Mouse (Mus musculus) stomach, embryonic 14.5 days (tissue): ENCODE measurements around the gene Rnaseh2a. TPM values are rescaled to one million over a fixed set of nuclear protein-coding genes. Genes with fewer than 3 reads are reported as not detected.

Source experiments
- ATAC-seq: fragments of 200-750 bp; cut with Nextera tagmentation; 2 replicates; pipeline ENCODE4 v1.8.0; 2017; ENCODE audit warnings: low read depth, moderate TSS enrichment; ENCODE audit not compliant: insufficient number of reproducible peaks, insufficient read depth, low FRiP score
- H3K27ac ChIP-seq: fragments of 300-500 bp; sonication (generic); 2 replicates; pipeline ENCODE4 v1.5.1; 2014; ENCODE audit warnings: mild to moderate bottlenecking, low read length, moderate library complexity, mixed read lengths
- H3K27me3 ChIP-seq: fragments of 300-500 bp; sonication (generic); 2 replicates; pipeline ENCODE4 v1.6.1; 2014; ENCODE audit warnings: low read length, control low read depth, mixed read lengths; ENCODE audit not compliant: control insufficient read depth, insufficient read depth
- H3K36me3 ChIP-seq: fragments of 300-500 bp; sonication (generic); 2 replicates; pipeline ENCODE4 v1.6.1; 2014; ENCODE audit warnings: mild to moderate bottlenecking, control low read depth, low read length, moderate library complexity, mixed read lengths; ENCODE audit not compliant: control insufficient read depth, insufficient read depth
- H3K4me1 ChIP-seq: fragments of 300-500 bp; sonication (generic); 2 replicates; pipeline ENCODE4 v1.6.1; 2014; ENCODE audit warnings: low read length, control low read depth, mixed read lengths; ENCODE audit not compliant: control insufficient read depth, insufficient read depth
- H3K4me2 ChIP-seq: fragments of 300-500 bp; sonication (generic); replicated peaks from 2 replicates; pipeline ENCODE4 v1.6.1; 2014; ENCODE audit warnings: low read depth, low read length, control low read depth
- H3K4me3 ChIP-seq: fragments of 300-500 bp; sonication (generic); 2 replicates; pipeline ENCODE4 v1.5.1; 2014; ENCODE audit warnings: low read depth, low read length, control low read depth
- H3K9ac ChIP-seq: fragments of 300-500 bp; sonication (generic); replicated peaks from 2 replicates; pipeline ENCODE4 v1.6.1; 2014; ENCODE audit warnings: low read depth, mild to moderate bottlenecking, control low read depth, low read length, moderate library complexity, mixed read lengths
- H3K9me3 ChIP-seq: fragments of 300-500 bp; sonication (generic); 2 replicates; pipeline ENCODE4 v1.6.1; 2016; ENCODE audit warnings: low read depth, low read length, control low read depth; ENCODE audit not compliant: control insufficient read depth
- WGBS: fragments of 180-500 bp; shearing (Covaris S2); extraction: QIAGEN DNeasy Blood & Tissue Kit; methylation state at CpG from one replicate; pipeline ENCODE4 v1.1.7; 2014; 5-methylcytosine and 5-hydroxymethylcytosine counted together
- polyA plus RNA-seq: library from polyadenylated mRNA; unstranded; fragments of >200 nt; fragmentation: Nextera tagmentation; extraction: Ambion mirVana; gene quantifications from 2 replicates; pipeline ENCODE4 v1.2.1, GENCODE M21; 2014

Gene Rnaseh2a
- polyA plus RNA-seq, 1 experiment from 2014 or later, result 114 TPM

DNA sequence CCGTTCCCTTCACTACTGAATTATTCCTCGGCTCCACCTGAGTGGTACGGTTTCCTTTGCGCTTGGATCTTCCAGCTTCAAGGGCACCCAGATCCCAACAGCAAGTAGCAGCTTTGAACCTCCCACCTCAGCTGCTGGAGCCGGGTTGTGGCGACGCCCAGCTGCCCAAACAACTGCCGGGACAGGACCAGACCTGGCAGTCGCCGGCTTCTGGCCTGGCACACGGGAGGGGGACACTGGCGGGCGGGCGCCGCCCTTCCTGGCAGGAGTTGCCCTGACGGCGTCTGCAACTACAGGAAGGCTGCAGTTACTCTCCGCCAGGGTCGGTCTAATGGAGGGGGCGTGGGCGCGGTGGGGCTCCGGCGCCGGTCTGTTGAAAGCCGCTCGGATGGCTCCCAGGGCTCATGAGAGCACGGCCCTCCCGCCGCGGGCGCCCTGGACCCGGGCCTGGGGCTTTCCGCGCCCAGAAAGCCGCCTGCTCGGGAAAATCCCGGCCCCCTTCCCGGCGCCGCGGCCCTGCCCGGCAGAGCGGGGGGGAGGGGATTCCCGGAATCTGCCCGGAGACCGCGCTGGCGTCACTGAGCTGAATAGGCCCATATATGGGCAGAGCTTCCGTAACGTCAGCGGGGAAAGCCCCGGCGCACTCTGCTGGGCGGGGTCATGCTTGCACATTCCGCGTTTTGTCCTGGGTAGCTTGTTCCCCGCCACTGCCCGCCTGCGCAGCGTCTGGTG, 6.6 kb upstream of the Rnaseh2a start:
- Histone ChIP-seq H3K4me3 (peak overlapping the region; percentile 56), H3K27ac (peak overlapping the region; percentile 83), H3K36me3 (peaks cover 26% of the 10 kb centered on the region), H3K9me3 (no peaks in the 10 kb centered on the region), H3K9ac (peak overlapping the region; percentile 63), H3K4me1 (peaks cover 43% of the 10 kb centered on the region), H3K27me3 (no peaks in the 10 kb centered on the region), H3K4me2 (peak overlapping the region; percentile 99)
- WGBS, result under 1% methylated on average over 61 of the region's 61 CpGs
- ATAC-seq, result peak; percentile 77

DNA sequence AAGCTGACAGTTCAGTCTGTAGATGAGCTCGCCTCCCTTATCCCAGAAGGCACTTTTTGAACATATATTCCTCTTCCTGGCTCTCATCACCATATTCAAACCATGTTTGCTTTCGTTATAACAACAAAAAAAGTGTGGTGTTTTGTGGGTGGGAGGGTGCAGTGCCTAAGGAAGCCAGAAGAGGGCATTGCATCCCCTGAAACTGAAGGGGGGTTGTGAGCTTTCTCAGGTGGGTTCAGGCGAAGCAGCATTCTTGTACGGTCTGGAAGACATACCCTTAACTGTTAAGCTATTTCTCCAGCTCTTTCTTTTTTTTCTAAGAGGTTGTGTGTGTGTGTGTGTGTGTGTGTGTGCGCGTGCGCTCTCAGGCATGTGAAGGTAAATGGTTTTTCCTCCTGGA, 5.9 kb upstream of the Rnaseh2a start:
- 33% methylated on average over 7 of the region's 7 CpGs for WGBS
- no peak for ATAC-seq

GRCm38 (mm10) chr8:84974543-84975142, 5.1 kb upstream of the Rnaseh2a start:
- no peaks in the 10 kb centered on the region for H3K27me3 ChIP-seq
- peaks cover 37% of the 10 kb centered on the region for H3K4me1 ChIP-seq
- no peak overlapping the region for H3K4me3 ChIP-seq
- H3K27ac ChIP-seq, result no peak overlapping the region
- WGBS, result 74% methylated on average over 8 of the region's 8 CpGs
- H3K9ac ChIP-seq, result no peak overlapping the region
- no peak overlapping the region for H3K4me2 ChIP-seq
- H3K36me3 ChIP-seq, result peaks cover 30% of the 10 kb centered on the region
- H3K9me3 ChIP-seq, result no peaks in the 10 kb centered on the region
- ATAC-seq, result no peak

More for the DNA sequence above, 5.9 kb upstream of the Rnaseh2a start:
- Histone ChIP-seq H3K4me3 (no peak overlapping the region), H3K27ac (no peak overlapping the region), H3K4me2 (peak overlapping the region; percentile 99; the same call in 1 of the 2 replicates), H3K4me1 (peaks cover 43% of the 10 kb centered on the region), H3K9ac (no peak overlapping the region), H3K36me3 (peaks cover 30% of the 10 kb centered on the region), H3K27me3 (no peaks in the 10 kb centered on the region), H3K9me3 (no peaks in the 10 kb centered on the region)

- no peak overlapping the region for H3K9ac ChIP-seq
- H3K27ac ChIP-seq, result no peak overlapping the region
- H3K9me3 ChIP-seq, result no peaks in the 10 kb centered on the region
- peaks cover 30% of the 10 kb centered on the region for H3K36me3 ChIP-seq
- H3K4me1 ChIP-seq, result peaks cover 30% of the 10 kb centered on the region
- H3K27me3 ChIP-seq, result no peaks in the 10 kb centered on the region
- WGBS, result 60% methylated on average over 4 of the region's 4 CpGs
- no peak overlapping the region for H3K4me3 ChIP-seq
- H3K4me2 ChIP-seq, result no peak overlapping the region
- no peak for ATAC-seq
These were observed 4.4 kb upstream of the Rnaseh2a start for GRCm38 (mm10) chr8:84973803-84974542.

DNA sequence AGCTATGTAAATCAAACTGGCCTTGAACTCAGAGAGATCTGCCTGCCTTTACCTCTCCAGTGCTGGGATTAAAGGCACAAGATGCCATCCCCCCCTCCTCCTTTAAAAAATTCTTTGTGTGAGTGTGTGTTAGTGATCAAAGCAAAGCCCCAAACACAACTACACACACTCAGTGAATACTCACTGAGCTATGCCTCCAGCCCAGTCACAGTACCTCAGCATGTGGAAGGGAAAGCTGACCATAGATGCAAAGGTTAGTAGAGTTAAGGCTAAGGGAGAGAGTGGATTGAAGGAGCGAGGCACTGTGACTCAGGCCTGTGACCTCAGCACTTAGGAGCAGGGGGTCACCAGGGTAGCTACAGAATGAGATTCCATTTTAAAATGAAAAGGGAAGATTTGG, 3.5 kb upstream of the Rnaseh2a start:
- Histone ChIP-seq H3K36me3 (peaks cover 30% of the 10 kb centered on the region), H3K4me1 (peaks cover 31% of the 10 kb centered on the region), H3K4me2 (no peak overlapping the region), H3K27me3 (no peaks in the 10 kb centered on the region), H3K9me3 (no peaks in the 10 kb centered on the region), H3K9ac (no peak overlapping the region), H3K4me3 (no peak overlapping the region), H3K27ac (no peak overlapping the region)
- 75% methylated on average over 1 of the region's 1 CpGs for WGBS
- no peak for ATAC-seq

GRCm38 (mm10) chr8:84970913-84971312, 1.3 kb upstream of the Rnaseh2a start:
- Histone ChIP-seq H3K4me2 (peak overlapping the region; percentile 83), H3K9ac (peak overlapping the region; percentile 67; the same call in 1 of the 2 replicates), H3K4me1 (peaks cover 25% of the 10 kb centered on the region), H3K9me3 (no peaks in the 10 kb centered on the region), H3K4me3 (peak overlapping the region; percentile 51), H3K36me3 (peaks cover 30% of the 10 kb centered on the region), H3K27me3 (no peaks in the 10 kb centered on the region), H3K27ac (no peak overlapping the region)
- WGBS, result 60% methylated on average over 5 of the region's 5 CpGs
- ATAC-seq, result no peak; the same call in 1 of the 2 replicates

DNA sequence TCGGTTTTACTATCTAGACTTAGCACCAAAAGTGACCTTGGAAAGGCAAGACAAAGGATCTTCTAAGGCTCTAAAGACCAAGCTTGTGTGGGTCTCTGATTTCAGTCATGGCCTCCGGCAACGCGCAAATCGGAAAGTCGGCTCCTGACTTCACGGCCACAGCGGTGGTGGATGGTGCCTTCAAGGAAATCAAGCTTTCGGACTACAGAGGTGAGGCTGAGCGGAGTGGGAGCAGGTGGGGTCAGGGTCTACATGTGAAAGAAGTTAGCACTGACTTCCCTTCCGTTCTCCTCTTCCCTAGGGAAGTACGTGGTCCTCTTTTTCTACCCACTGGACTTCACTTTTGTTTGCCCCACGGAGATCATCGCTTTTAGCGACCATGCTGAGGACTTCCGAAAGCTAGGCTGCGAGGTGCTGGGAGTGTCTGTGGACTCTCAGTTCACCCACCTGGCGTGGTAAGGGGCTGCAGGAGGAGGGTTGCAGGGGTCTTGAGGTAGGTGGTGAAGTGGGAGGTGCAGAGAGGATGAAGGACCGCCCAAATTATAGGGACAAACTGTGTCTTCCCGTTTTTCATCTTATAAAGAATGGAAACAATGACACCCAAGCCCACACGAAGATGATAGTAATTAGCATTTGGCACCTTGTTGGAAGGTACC, 696 bp upstream of the Rnaseh2a start:
- H3K36me3 ChIP-seq, result peaks cover 30% of the 10 kb centered on the region
- H3K9me3 ChIP-seq, result no peaks in the 10 kb centered on the region
- peak overlapping the region; percentile 51 for H3K4me3 ChIP-seq
- no peak for ATAC-seq
- H3K4me1 ChIP-seq, result peaks cover 21% of the 10 kb centered on the region
- H3K27ac ChIP-seq, result peak overlapping the region; percentile 83
- WGBS, result 6% methylated on average over 21 of the region's 21 CpGs
- H3K27me3 ChIP-seq, result no peaks in the 10 kb centered on the region
- peak overlapping the region; percentile 83 for H3K4me2 ChIP-seq
- peak overlapping the region; percentile 67 for H3K9ac ChIP-seq

DNA sequence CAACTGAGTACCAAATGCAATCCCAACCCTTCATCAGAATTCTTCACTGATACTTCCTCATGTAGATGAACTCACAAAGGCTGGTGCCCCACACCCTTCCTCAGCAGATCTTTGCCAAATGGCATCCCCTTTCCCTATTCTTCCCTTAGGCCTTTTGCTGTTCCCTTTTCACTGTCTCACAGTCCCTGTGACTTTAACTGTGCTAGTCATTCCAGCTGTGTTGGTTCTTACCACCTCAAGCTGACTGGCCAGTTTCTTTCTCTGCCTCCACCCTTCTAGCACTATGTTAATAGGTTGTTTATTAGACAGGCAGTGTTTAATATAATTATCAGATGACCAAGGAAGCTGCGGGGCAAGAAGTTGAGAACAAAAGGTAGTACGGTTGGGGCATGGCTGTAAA, 917 bp downstream of the Rnaseh2a start:
- no peak for ATAC-seq
- Histone ChIP-seq H3K4me3 (peak overlapping the region; percentile 51), H3K27me3 (no peaks in the 10 kb centered on the region), H3K27ac (peak overlapping the region; percentile 83), H3K9ac (peak overlapping the region; percentile 67), H3K9me3 (no peaks in the 10 kb centered on the region), H3K4me1 (peaks cover 25% of the 10 kb centered on the region), H3K36me3 (peaks cover 26% of the 10 kb centered on the region), H3K4me2 (peak overlapping the region; percentile 83)
- 10% methylated on average over 2 of the region's 2 CpGs for WGBS
